Mouse (Mus musculus) hindbrain, postnatal 0 days (tissue): ENCODE measurements around the gene Hoxa9. TPM values are rescaled to one million over a fixed set of nuclear protein-coding genes. Genes with fewer than 3 reads are reported as not detected.

Experiments used
- ATAC-seq: fragments of 200-750 bp; cut with Nextera tagmentation; 2 replicates; pipeline ENCODE4 v1.8.0; 2017; ENCODE audit warnings: mild to moderate bottlenecking, moderate TSS enrichment, moderate library complexity
- DNase-seq: peaks from one replicate; pipeline ENCODE4 v3.0.0-alpha.2; 2015; ENCODE audit warnings: low spot score
- H3K27ac ChIP-seq: fragments of 300-500 bp; sonication (generic); 2 replicates; pipeline ENCODE4 v1.5.1; 2014; ENCODE audit warnings: mild to moderate bottlenecking
- H3K27me3 ChIP-seq: fragments of 300-500 bp; sonication (generic); 2 replicates; pipeline ENCODE4 v1.6.1; 2014; ENCODE audit warnings: low read length, mixed read lengths; ENCODE audit not compliant: insufficient read depth
- H3K36me3 ChIP-seq: fragments of 300-500 bp; sonication (generic); 2 replicates; pipeline ENCODE4 v1.6.1; 2014; ENCODE audit warnings: low read length, mixed read lengths; ENCODE audit not compliant: insufficient read depth
- H3K4me1 ChIP-seq: fragments of 300-500 bp; sonication (generic); 2 replicates; pipeline ENCODE4 v1.6.1; 2014; ENCODE audit warnings: antibody characterized with exemption, low read length, mixed read lengths; ENCODE audit not compliant: insufficient read depth
- H3K4me2 ChIP-seq: fragments of 300-500 bp; sonication (generic); 2 replicates; pipeline ENCODE4 v1.6.1; 2014; ENCODE audit warnings: low read depth, mild to moderate bottlenecking, low read length, moderate library complexity, mixed read lengths
- H3K4me3 ChIP-seq: fragments of 300-500 bp; sonication (generic); 2 replicates; pipeline ENCODE4 v1.5.1; 2014; ENCODE audit warnings: low read length
- H3K9ac ChIP-seq: fragments of 300-500 bp; sonication (generic); replicated peaks from 2 replicates; pipeline ENCODE4 v1.6.1; 2014; ENCODE audit warnings: mild to moderate bottlenecking, low read length, moderate library complexity, mixed read lengths
- H3K9me3 ChIP-seq: fragments of 300-500 bp; sonication (generic); 2 replicates; pipeline ENCODE4 v1.6.1; 2016; ENCODE audit warnings: low read length, mixed read lengths
- CTCF ChIP-seq: IDR thresholded peaks from 2 replicates; pipeline ENCODE4 v1.5.1; 2016; ENCODE audit warnings: antibody characterized with exemption, control low read depth, low read depth
- WGBS: fragments of 180-500 bp; shearing (Covaris S2); extraction: QIAGEN DNeasy Blood & Tissue Kit; methylation state at CpG from one replicate; pipeline ENCODE4 v1.1.7; 2014; 5-methylcytosine and 5-hydroxymethylcytosine counted together
- polyA plus RNA-seq: library from polyadenylated mRNA; unstranded; fragments of >200 nt; fragmentation: Nextera tagmentation; extraction: Ambion mirVana; gene quantifications from 2 replicates; pipeline ENCODE4 v1.2.1, GENCODE M21; 2015
- total RNA-seq: library from RNA; depleted of rRNA; stranded (reverse); fragments of >200 nt; gene quantifications from 2 replicates; pipeline ENCODE4 v1.2.3, GENCODE M21; 2014

Hoxa9 gene
- total and polyA plus RNA-seq, 2 experiments from 2014 or later = 0.26 TPM; not detected in 1

DNA sequence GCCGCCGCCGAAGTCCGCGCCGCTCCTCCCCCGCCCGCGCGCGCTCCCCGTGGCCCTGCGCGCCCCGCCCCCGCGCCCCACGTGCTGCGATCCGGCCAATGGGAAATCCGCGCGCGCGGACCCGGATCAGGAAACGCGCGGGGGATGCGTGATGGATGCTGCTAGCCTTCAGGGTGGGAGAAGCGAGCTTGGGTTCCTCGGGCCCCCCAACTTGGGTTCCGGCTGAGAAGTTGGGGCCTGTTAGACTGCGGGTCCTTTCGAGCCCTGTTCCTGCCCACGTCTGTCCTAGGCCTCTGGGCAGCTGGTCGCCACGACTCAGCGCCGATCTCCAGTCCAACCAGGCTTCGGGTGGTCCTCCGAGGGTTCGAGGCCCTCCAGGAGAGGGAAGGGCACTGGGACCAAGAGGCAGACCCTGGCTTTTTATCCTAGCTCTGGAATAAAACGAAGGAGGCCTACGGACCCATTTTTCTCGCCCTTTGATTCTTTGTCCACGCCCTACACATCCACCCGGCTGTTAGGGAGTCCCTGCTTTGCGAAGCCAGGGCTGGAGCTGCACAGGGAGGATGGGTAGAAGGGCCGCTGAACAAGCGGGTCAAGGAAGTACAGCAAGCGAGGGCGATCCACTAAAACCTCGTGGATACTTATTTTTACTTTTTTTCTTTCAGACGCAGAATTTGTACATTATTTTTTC lies 38.9 kb downstream of the Hoxa9 start:
- no peak for TF ChIP-seq CTCF
- Histone ChIP-seq H3K4me3 (peak overlapping the region; percentile 41), H3K27ac (peak overlapping the region; percentile 3; the same call in 1 of the 2 replicates), H3K9me3 (no peaks in the 10 kb centered on the region), H3K9ac (no peak overlapping the region), H3K36me3 (no peaks in the 10 kb centered on the region), H3K27me3 (peaks cover 83% of the 10 kb centered on the region), H3K4me1 (no peaks in the 10 kb centered on the region), H3K4me2 (peak overlapping the region; percentile 50)
- peak; percentile 81 for ATAC-seq
- peak; percentile 91 for DNase-seq
- WGBS = under 1% methylated on average over 42 of the region's 55 CpGs

- ATAC-seq (peak; percentile 47; the same call in 1 of the 2 replicates), DNase-seq (no peak)
- Histone ChIP-seq H3K4me3 (peak within 1 kb of the TSS; percentile 41), H3K36me3 (no peaks in the 10 kb centered on the region), H3K27ac (peak within 1 kb of the TSS; percentile 79), H3K9ac (peak within 1 kb of the TSS; percentile 57), H3K27me3 (peaks cover 82% of the 10 kb centered on the region), H3K4me1 (no peaks in the 10 kb centered on the region), H3K9me3 (no peaks in the 10 kb centered on the region), H3K4me2 (peak within 1 kb of the TSS; percentile 50)
- TF ChIP-seq CTCF = no peak
- WGBS = 3% methylated on average over 53 of the region's 102 CpGs
Measured at GRCm38 (mm10) chr6:52190906-52191810, 39.7 kb downstream of the Hoxa9 start, which contains the start of gene Hoxa4. Hoxa4 (minus strand) TSS chr6:52191753.

GRCm38 (mm10) chr6:52190410-52190809 lies 40.5 kb downstream of the Hoxa9 start:
- TF ChIP-seq CTCF = no peak
- H3K4me1 ChIP-seq = no peaks in the 10 kb centered on the region
- WGBS = 7% methylated on average over 23 of the region's 23 CpGs
- ATAC-seq = no peak
- H3K27me3 ChIP-seq = peaks cover 82% of the 10 kb centered on the region
- peak overlapping the region; percentile 50 for H3K4me2 ChIP-seq
- no peaks in the 10 kb centered on the region for H3K9me3 ChIP-seq
- H3K9ac ChIP-seq = peak overlapping the region; percentile 57
- H3K36me3 ChIP-seq = no peaks in the 10 kb centered on the region
- no peak for DNase-seq
- H3K27ac ChIP-seq = peak overlapping the region; percentile 79
- H3K4me3 ChIP-seq = peak overlapping the region; percentile 41

- 9% methylated on average over 8 of the region's 8 CpGs for WGBS
- no peaks in the 10 kb centered on the region for H3K4me1 ChIP-seq
- peaks cover 85% of the 10 kb centered on the region for H3K27me3 ChIP-seq
- ATAC-seq (no peak), DNase-seq (no peak)
- H3K4me3 ChIP-seq = peak overlapping the region; percentile 41
- no peaks in the 10 kb centered on the region for H3K36me3 ChIP-seq
- H3K9ac ChIP-seq = peak overlapping the region; percentile 57
- H3K4me2 ChIP-seq = peak overlapping the region; percentile 50
- H3K9me3 ChIP-seq = no peaks in the 10 kb centered on the region
- peak overlapping the region; percentile 79 for H3K27ac ChIP-seq
- no peak for TF ChIP-seq CTCF
Measured at GRCm38 (mm10) chr6:52189909-52190308, 41.0 kb downstream of the Hoxa9 start.

DNA sequence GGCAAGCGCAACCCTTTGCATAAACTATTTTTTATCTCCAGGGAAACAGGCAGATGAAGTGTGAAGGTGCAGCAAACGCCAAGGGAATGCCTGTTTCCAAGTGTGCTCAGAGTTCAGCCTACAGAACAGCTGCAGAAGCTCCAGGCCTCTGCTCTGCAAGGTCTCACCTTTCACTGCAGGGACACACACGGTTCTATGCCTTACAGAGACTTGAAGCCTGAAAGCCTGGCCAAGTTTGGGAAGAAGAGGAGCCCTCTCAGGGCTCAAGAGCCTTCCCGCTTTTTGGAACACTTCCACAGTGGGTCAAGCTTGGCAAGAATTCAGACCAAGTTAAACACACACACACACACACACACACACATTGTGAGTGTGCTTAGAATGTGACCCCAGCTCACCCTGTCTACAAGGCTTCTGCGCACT lies 41.7 kb downstream of the Hoxa9 start:
- Histone ChIP-seq H3K4me2 (peak overlapping the region; percentile 50), H3K27ac (peak overlapping the region; percentile 79; the same call in 1 of the 2 replicates), H3K4me3 (no peak overlapping the region), H3K9ac (no peak overlapping the region; the same call in 1 of the 2 replicates), H3K36me3 (no peaks in the 10 kb centered on the region), H3K9me3 (no peaks in the 10 kb centered on the region), H3K4me1 (0 out of 2 replicates have a peak, but pooled peaks cover 4% of the 10 kb centered on the region), H3K27me3 (peaks cover 85% of the 10 kb centered on the region)
- ATAC-seq (no peak), DNase-seq (no peak)
- TF ChIP-seq CTCF = no peak
- 14% methylated on average over 5 of the region's 5 CpGs for WGBS

GRCm38 (mm10) chr6:52186500-52186899 lies 44.4 kb downstream of the Hoxa9 start:
- Histone ChIP-seq H3K9me3 (no peaks in the 10 kb centered on the region), H3K27ac (no peak overlapping the region), H3K36me3 (no peaks in the 10 kb centered on the region), H3K4me1 (0 out of 2 replicates have a peak, but pooled peaks cover 4% of the 10 kb centered on the region), H3K9ac (no peak overlapping the region), H3K27me3 (peaks cover 92% of the 10 kb centered on the region), H3K4me2 (no peak overlapping the region), H3K4me3 (no peak overlapping the region)
- ATAC-seq = no peak
- no peak for TF ChIP-seq CTCF
- DNase-seq = no peak
- 14% methylated on average over 1 of the region's 1 CpGs for WGBS
